Mouse (Mus musculus): ENCODE results near the gene Fam178b.

Fam178b gene

DNA sequence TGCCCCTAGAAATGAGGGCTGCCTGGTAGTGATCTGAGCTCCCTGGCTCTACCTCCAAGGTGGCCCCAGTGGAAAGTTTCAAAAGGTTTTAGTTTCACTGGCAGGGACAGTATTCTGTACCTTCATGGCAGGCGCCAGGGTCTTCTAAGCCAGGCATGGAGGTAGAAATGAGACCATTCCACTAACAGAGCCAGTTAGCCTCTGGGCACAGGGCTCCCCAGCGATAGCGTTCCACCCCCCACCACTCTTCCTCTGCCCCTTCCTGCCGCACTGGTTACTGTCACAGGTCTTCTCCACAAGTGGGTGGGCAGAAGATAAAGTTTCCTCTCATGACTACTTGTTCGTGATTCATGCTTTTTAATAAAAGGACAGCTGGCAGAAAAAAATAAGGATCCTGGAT lies 123.1 kb downstream of the Fam178b start:
- DNase-seq = no peak

GRCm38 (mm10) chr1:36559256-36559655 lies 123.7 kb downstream of the Fam178b start:
- DNase-seq = no peak

DNA sequence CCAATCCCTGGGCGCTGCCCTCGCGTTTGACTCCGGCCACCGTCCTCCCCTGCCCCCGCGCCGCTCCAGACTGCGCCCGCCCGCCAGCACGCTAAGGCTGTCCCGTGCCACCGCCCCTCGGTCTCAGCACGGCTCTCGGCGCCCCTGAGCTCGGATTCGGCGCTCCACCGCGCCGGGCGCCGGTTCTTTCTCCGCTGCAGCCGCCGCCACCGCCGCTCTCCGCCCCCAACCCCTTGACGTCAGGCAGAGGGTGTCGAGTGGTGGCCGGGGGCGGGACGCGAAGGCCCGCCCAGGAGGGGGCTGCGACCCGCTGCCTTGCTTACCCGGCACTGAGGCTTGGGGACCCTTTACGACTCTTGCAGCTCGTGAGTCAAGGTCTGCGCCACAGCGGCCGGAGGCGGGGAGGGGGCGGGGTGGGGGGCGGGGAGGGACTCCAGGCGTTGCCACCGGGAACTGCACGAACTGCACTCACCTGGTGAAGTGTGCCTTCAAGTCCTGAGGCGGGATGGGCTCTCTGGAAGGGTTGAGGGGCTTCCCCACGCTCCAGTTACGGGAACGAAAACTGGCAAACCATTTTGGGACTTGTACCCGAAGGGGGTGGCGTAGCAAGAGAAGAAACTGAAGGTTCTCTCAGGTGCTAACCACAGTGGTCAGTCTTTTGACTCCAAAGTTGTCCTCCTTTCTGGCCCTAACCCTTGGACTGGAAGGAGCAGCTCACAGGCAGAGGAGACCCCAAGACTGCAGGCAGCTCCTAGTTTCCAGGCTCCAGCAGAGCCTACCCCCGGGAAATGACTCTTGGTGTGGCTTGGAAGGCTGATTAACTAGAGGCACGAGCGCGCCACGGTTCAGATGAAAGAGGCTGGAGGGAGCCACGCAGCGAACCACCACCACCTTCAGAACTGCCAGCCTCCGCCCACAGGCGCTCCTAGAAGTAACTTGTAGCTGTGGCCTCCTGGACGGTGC lies 124.7 kb downstream of the Fam178b start, which contains the start of gene Sema4c:
Gene Sema4c (minus strand): TSS at position 319 of the 963 bp plus-strand sequence.
- peak; percentile 77 for DNase-seq

DNA sequence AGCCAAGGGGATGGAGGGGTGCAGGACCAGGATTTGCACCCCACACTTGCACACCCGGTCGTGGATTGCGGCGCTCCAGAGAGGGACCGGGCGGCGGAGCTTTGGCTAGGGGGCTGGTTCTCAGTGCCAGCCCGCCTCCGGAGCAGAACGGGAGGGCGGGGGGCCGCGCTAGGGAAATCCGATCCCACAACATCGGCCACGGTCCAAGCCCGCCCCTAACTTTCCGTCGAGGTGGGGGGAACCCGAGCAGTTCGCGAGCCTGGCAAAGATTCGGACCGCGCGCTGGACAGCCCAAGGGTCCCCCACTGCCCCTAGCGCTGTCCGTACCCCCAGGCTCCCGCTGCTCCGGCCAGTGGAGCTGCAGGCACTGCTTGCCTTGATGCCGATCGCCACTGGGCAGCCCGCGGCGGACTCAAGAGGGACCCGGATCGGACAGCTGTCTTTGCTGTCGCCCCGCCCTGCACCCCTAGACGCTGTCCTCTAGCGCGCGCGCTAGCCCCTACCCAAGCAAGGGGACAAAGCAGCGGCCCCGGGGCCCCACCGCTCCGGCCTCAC lies 125.4 kb downstream of the Fam178b start:
- no peak for DNase-seq

- DNase-seq = peak; percentile 92
These were observed 126.2 kb downstream of the Fam178b start for GRCm38 (mm10) chr1:36556553-36557456.

GRCm38 (mm10) chr1:36555798-36556395 lies 127.1 kb downstream of the Fam178b start:
- DNase-seq = peak; percentile 74

- peak; percentile 57 for DNase-seq
These were observed 128.2 kb downstream of the Fam178b start for GRCm38 (mm10) chr1:36554633-36555399.

- peak; percentile 92 for DNase-seq
These were observed 130.5 kb downstream of the Fam178b start for GRCm38 (mm10) chr1:36552506-36552905.

DNA sequence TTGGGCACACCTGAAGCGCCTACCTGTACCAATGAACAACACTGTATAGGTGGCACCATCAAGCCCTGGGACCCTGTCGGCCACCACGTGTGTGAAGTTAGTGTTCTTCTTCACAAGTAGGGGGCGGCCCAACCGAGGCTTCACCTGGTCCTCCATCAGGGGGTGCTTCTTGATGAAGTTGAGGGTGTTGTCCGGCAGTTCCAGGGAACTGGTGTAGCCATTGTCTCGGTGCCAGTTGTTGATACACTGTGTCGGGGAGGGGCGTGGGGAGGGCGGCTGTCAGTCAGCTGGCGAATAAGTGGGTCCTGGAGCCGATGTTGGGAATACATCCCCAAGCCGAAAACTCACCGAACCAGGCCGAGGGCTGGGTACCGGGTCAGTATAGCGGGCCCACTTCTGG lies 131.1 kb downstream of the Fam178b start:
- peak; percentile 71 for DNase-seq

DNA sequence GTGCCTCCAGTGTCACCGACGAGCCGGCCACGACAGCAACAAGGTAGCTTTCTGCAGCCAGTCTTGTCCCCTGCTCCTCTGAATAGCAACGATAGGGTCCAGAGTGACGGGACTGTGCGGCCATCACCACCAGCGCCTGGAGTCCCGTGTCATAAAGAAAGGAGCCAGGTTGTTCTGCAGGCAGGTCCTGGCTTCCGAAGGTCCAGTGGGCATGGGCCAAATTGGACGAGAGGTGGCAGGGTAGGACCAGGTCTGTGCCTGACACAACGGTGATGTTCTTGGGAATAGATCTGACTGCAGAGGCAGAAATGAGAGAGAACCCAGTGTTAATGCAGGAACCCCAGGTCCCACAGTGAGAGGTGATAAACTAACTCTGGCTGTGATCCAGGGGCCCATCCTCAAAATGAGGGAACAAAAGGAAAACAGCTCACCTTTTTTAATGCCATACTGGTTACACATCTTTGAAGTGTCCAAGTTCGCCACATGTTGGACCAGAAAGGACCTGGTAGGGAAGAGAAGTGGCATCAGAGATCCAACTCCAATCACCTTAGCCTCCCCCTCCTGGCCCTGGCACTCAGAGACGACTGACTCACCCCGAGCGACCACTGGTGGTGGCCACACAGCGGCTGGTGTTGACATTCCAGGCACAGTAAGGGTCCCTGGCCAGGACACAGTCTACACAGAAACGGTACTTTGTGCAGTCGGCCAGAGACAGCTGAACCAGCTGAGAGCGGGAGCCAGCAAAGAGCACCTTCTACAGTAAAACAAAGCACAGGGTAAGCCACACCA lies 132.7 kb downstream of the Fam178b start:
- DNase-seq = peak; percentile 76

- DNase-seq = peak; percentile 52
These were observed 133.5 kb downstream of the Fam178b start for GRCm38 (mm10) chr1:36549491-36549890.

DNA sequence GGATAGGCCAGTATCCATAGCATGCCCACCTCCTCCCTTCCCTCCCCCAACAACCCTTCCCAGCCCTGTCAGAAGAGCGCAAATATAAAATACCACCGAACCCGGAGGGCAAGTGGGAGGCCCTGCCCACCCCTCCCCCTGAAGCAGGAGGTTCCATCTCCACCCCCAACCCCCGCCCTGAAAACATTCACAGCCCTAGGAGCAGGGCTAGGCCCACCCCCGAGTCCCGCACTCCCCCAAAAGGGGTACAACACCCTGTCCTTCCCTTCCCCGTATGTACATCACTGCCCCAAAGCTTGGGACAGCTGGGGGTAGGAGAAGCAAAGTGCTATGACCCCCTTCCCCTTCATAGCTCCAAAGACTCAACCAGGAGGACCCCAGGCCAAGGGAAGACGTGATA lies 134.2 kb downstream of the Fam178b start:
- DNase-seq = no peak

- DNase-seq = peak; percentile 67
These were observed 134.9 kb downstream of the Fam178b start for GRCm38 (mm10) chr1:36547981-36548598.

DNA sequence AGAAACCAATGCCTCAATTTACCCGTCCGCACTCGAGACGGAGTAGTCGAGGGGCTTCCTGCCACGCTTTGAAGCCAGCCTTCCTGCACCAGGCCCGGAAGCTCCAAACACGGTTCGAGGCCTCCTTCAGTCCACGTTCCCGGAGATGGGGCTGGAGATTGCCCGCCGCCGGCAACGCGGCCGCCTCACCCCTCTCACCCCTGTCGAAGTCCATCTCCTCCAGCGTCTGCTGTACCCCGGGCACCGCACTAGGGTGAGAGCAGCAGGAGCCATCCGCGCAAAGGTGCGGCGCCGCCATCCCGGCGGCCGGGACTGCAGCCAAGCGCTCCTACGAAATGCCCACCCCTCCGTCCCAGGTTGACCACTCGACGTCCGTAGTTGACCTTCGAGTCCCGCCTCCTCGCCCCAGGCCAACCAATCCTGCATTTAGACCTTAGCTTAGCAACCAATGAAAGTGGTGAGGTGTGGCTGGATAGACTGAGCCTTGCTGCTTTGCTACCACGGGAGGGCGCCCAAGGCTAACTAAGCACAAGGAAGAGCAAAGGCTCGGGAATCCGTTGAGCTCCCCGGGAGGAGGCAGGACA lies 136.0 kb downstream of the Fam178b start, which contains the start of gene Ankrd39:
Gene Ankrd39 (minus strand): TSS at position 558 of the 584 bp plus-strand sequence.
- peak; percentile 99 for DNase-seq

GRCm38 (mm10) chr1:36545845-36546600 lies 137.0 kb downstream of the Fam178b start:
- DNase-seq = no peak

- no peak for DNase-seq
These were observed 137.6 kb downstream of the Fam178b start for GRCm38 (mm10) chr1:36545382-36545781.

DNA sequence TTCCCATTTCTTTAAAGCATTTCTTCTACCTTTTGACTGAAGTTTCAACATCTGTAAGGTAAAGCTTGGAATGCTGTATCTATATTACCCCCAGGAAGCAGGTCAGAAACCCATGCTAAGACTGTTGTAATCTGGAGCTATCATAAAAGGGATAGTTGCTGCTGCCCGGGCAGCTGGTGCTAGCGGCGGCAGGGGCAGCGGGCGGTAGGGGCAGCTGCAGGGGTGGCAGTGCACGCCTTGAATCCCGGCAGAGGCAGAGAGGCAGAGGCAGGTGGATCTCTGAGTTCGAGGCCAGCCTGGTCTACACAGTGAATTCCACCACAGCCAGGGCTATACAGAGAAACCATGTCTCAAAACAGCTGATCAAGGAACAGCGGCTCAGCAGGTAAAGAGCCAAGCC lies 140.1 kb downstream of the Fam178b start:
- DNase-seq = no peak

GRCm38 (mm10) chr1:36541844-36542243 lies 141.1 kb downstream of the Fam178b start:
- DNase-seq = peak; percentile 80

DNA sequence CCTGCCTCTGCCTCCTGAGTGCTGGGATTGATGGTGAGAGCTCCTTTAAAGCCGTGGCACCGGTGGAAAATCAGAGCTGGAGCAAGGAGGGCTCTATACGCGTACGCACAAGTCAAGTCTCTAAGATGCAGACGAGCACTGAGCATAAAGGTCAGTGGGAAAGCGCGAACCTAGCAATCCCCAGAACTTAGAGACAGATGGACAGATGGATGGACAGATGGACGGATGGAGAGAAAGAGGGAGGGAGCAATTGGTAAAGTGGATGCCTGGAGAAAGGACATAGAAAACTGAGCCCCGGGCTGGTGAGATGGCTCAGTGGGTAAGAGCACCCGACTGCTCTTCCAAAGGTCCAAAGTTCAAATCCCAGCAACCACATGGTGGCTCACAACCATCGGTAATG lies 142.2 kb downstream of the Fam178b start:
- DNase-seq = peak; percentile 54

Measured in cerebellum, adult 9-11 months (tissue).